Mouse (Mus musculus) pancreas, adult 10 weeks (tissue): ENCODE data around the gene D17Wsu92e. TPM values are rescaled to one million over a fixed set of nuclear protein-coding genes. Genes with fewer than 3 reads are reported as not detected.

Source experiments
- polyA plus RNA-seq: library from polyadenylated mRNA; stranded (reverse); fragments of 350-450 nt; fragmentation: Illumina TruSeq; extraction: RNeasy Lipid Tissue Mini Kit (QIAGEN cat#74804); gene quantifications from one replicate; pipeline ENCODE4 v1.2.3, GENCODE M21; 2015; ENCODE audit warnings: low read depth, low replicate concordance; ENCODE audit not compliant: insufficient read depth

Gene D17Wsu92e
- polyA plus RNA-seq = 18.2 TPM

GRCm38 (mm10) chr17:27820568-27821406 is at the start of gene D17Wsu92e:
Gene D17Wsu92e, minus strand, starts transcription at chr17:27820648.

DNA sequence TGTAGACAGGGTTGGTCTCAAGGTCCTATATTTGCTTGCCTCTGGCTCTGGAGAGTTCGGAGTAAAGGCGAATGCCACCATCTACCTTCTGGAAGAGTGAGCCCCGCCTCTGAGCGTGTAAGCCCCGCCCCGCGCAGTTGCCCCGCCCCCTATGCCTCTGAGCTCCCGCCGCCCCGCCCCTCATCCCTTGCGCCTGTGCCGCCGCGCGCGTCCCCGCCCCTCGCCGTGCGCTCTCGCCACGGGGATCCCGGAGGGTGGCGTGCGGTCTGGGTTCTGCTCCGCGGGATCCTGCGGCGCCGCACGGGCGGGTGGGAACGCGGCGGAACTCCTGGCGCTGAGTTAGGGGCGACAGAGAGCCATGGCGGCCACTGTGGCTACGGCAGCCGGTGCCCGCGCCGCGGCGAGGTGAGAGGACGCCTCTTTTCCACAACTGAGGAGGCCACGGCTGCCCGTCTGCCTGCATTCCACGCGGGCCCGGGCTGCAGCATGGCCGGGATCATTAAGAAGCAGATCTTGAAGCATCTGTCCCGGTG is 35.9 kb upstream of the D17Wsu92e start, which contains the start of gene Uhrf1bp1:
TSS of gene Uhrf1bp1 (plus strand) at position 177 of the 533 bp plus-strand sequence.

GRCm38 (mm10) chr17:27837850-27838249 is 17.4 kb upstream of the D17Wsu92e start, which contains the start of gene Snrpc:
Gene Snrpc, plus strand, starts transcription at chr17:27838150.

GRCm38 (mm10) chr17:27728770-27729169 is 91.7 kb downstream of the D17Wsu92e start, which contains the start of gene Spdef:
Gene Spdef, minus strand, starts transcription at chr17:27728955.

Other genes with a start within 250 kb of the D17Wsu92e start
- 17.6 TPM for gene Nudt3, start 197.2 kb downstream of the D17Wsu92e start, polyA plus RNA-seq
- not detected for gene RPS10-NUDT3, start 185.4 kb downstream of the D17Wsu92e start, polyA plus RNA-seq
- 398 TPM for gene Rps10, start 184.0 kb downstream of the D17Wsu92e start, polyA plus RNA-seq
- gene Pacsin1, start 165.1 kb downstream of the D17Wsu92e start, polyA plus RNA-seq = 0.52 TPM
- gene Spdef, start 91.7 kb downstream of the D17Wsu92e start, polyA plus RNA-seq = 17.0 TPM
- 15.4 TPM for gene Snrpc, start 17.5 kb upstream of the D17Wsu92e start, polyA plus RNA-seq
- 2.0 TPM for gene Uhrf1bp1, start 35.8 kb upstream of the D17Wsu92e start, polyA plus RNA-seq
- 7.6 TPM for gene Anks1, start 88.7 kb upstream of the D17Wsu92e start, polyA plus RNA-seq
- gene Taf11, start 89.2 kb upstream of the D17Wsu92e start, polyA plus RNA-seq = 10.0 TPM